Mouse (Mus musculus) liver, embryonic 14.5 days (tissue): ENCODE results near the gene Mbnl1. TPM values are rescaled to one million over a fixed set of nuclear protein-coding genes. Genes with fewer than 3 reads are reported as not detected.

Experiments
- ATAC-seq: fragments of 200-750 bp; cut with Nextera tagmentation; 2 replicates; pipeline ENCODE4 v1.8.0; 2017; ENCODE audit warnings: moderate number of reproducible peaks, mild to moderate bottlenecking, moderate library complexity; ENCODE audit not compliant: insufficient read depth
- DNase-seq, 3 experiments: peaks; one replicate each; pipeline ENCODE4 v3.0.0-alpha.2; 2012 to 2013; ENCODE audit warnings: low read depth in 3 of 3, low spot score in 3 of 3
- H3K27ac ChIP-seq: fragments of 300-500 bp; sonication (generic); 2 replicates; pipeline ENCODE4 v1.5.1; 2014; ENCODE audit warnings: moderate library complexity, mild to moderate bottlenecking, control low read depth, inconsistent platforms
- H3K27me3 ChIP-seq: fragments of 300-500 bp; sonication (generic); 2 replicates; pipeline ENCODE4 v1.6.1; 2014; ENCODE audit warnings: mild to moderate bottlenecking, low read length, moderate library complexity; ENCODE audit not compliant: control insufficient read depth, insufficient read depth
- H3K36me3 ChIP-seq: fragments of 300-500 bp; sonication (generic); replicated peaks from 2 replicates; pipeline ENCODE4 v1.6.1; 2014; ENCODE audit warnings: low read depth; ENCODE audit not compliant: control insufficient read depth, insufficient read depth
- H3K4me1 ChIP-seq, 2 experiments: fragments of 200-500 bp in 1 of 2; fragments of 300-500 bp in 1 of 2; sonication (generic) in 1 of 2; replicated peaks; 2 replicates each; pipeline ENCODE4 v1.6.1; 2012 to 2014; ENCODE audit warnings: antibody characterized with exemption in 1 of 2, inconsistent platforms in 1 of 2, low read length in 1 of 2; ENCODE audit not compliant: control insufficient read depth in 2 of 2, insufficient read depth in 2 of 2
- H3K4me2 ChIP-seq: fragments of 300-500 bp; sonication (generic); 2 replicates; pipeline ENCODE4 v1.6.1; 2014; ENCODE audit warnings: low read depth, mild to moderate bottlenecking, control low read depth, moderate library complexity
- H3K4me3 ChIP-seq, 2 experiments: fragments of 200-500 bp in 1 of 2; fragments of 300-500 bp in 1 of 2; sonication (generic) in 1 of 2; 2 replicates each; pipeline ENCODE4 v1.5.1; 2012 to 2014; ENCODE audit warnings: low read depth in 2 of 2, low read length in 2 of 2, mild to moderate bottlenecking in 2 of 2, control low read depth in 1 of 2, inconsistent platforms in 1 of 2, moderate library complexity in 1 of 2; ENCODE audit not compliant: insufficient read depth in 1 of 2
- H3K9ac ChIP-seq: fragments of 300-500 bp; sonication (generic); replicated peaks from 2 replicates; pipeline ENCODE4 v1.6.1; 2014; ENCODE audit warnings: mild to moderate bottlenecking, control low read depth, moderate library complexity
- H3K9me3 ChIP-seq: fragments of 300-500 bp; sonication (generic); 2 replicates; pipeline ENCODE4 v1.6.1; 2016; ENCODE audit warnings: low read length, mixed read lengths; ENCODE audit not compliant: control insufficient read depth
- CTCF ChIP-seq: IDR thresholded peaks from 2 replicates; pipeline ENCODE4 v1.5.1; 2016; ENCODE audit warnings: antibody characterized with exemption, low read depth, control low read depth
- EP300 ChIP-seq: IDR thresholded peaks from 2 replicates; pipeline ENCODE4 v1.6.1; 2016; ENCODE audit warnings: antibody characterized with exemption, low read depth
- WGBS: fragments of 180-500 bp; shearing (Covaris S2); extraction: QIAGEN DNeasy Blood & Tissue Kit; methylation state at CpG from one replicate; pipeline ENCODE4 v1.1.7; 2014; ENCODE audit not compliant: insufficient replicate concordance; 5-methylcytosine and 5-hydroxymethylcytosine counted together
- polyA plus RNA-seq, 2 experiments: library from polyadenylated mRNA; depleted of rRNA in 1 of 2; stranded (reverse) in 1 of 2; unstranded in 1 of 2; fragments of >200 nt; fragmentation: Nextera tagmentation in 1 of 2; extraction: Ambion mirVana in 1 of 2; gene quantifications; 2 replicates each; pipeline versions ENCODE4 v1.2.1 to v1.2.3; 2012 to 2014

Mbnl1 gene
- polyA plus RNA-seq, 2 experiments, result 32.9 to 128 TPM

GRCm38 (mm10) chr3:60502155-60502987, 29.7 kb downstream of the Mbnl1 start:
- H3K36me3 ChIP-seq, result no peaks in the 10 kb centered on the region; the same call in 1 of the 2 replicates
- TF ChIP-seq CTCF (no peak), EP300 (no peak)
- no peak for ATAC-seq

GRCm38 (mm10) chr3:60503196-60503595, 30.6 kb downstream of the Mbnl1 start:
- no peak for TF ChIP-seq EP300
- no peak for TF ChIP-seq CTCF
- no peak for ATAC-seq
- Histone ChIP-seq H3K9me3 (no peaks in the 10 kb centered on the region), H3K27ac (peak overlapping the region; percentile 92), H3K4me3 (peak overlapping the region; percentile 94 to 100), H3K36me3 (no peaks in the 10 kb centered on the region; the same call in 1 of the 2 replicates), H3K4me2 (peak overlapping the region; percentile 96), H3K4me1 (peaks cover 32 to 37% of the 10 kb centered on the region in 2 experiments), H3K27me3 (no peaks in the 10 kb centered on the region), H3K9ac (peak overlapping the region; percentile 100)
- DNase-seq, result no peak
- 8% methylated on average over 7 of the region's 7 CpGs for WGBS

More at GRCm38 (mm10) chr3:60502155-60502987, 29.7 kb downstream of the Mbnl1 start:
- Histone ChIP-seq H3K27me3 (no peaks in the 10 kb centered on the region), H3K4me2 (peak overlapping the region; percentile 96), H3K9ac (peak overlapping the region; percentile 100), H3K27ac (peak overlapping the region; percentile 92), H3K9me3 (no peaks in the 10 kb centered on the region), H3K4me1 (peaks cover 30 to 39% of the 10 kb centered on the region in 2 experiments), H3K4me3 (peak overlapping the region; percentile 94 to 100)
- 4% methylated on average over 7 of the region's 7 CpGs for WGBS
- no peak for DNase-seq

- peak overlapping the region; percentile 96 for H3K4me2 ChIP-seq
- 0 out of 2 replicates have a peak overlapping the region, but pooled peaks have one; percentile 28 for H3K9ac ChIP-seq
- H3K27ac ChIP-seq, result peak overlapping the region; percentile 1; the same call in 1 of the 2 replicates
- no peak for TF ChIP-seq EP300
- TF ChIP-seq CTCF, result no peak
- peak overlapping the region; percentile 17 to 22; a peak in 1 of 4 replicates for H3K4me3 ChIP-seq
- 41% methylated on average over 5 of the region's 5 CpGs for WGBS
- no peaks in the 10 kb centered on the region; the same call in 1 of the 2 replicates for H3K36me3 ChIP-seq
- H3K9me3 ChIP-seq, result no peaks in the 10 kb centered on the region
- ATAC-seq (no peak), DNase-seq (no peak)
- no peaks in the 10 kb centered on the region for H3K27me3 ChIP-seq
- H3K4me1 ChIP-seq, result peaks cover 20 to 26% of the 10 kb centered on the region in 2 experiments
Observed at GRCm38 (mm10) chr3:60504775-60505430, 32.3 kb downstream of the Mbnl1 start.

- no peak overlapping the region for H3K9ac ChIP-seq
- TF ChIP-seq EP300, result no peak
- no peak for TF ChIP-seq CTCF
- no peak overlapping the region for H3K27ac ChIP-seq
- DNase-seq (no peak), ATAC-seq (no peak)
- WGBS, result 75% methylated on average over 5 of the region's 5 CpGs
- H3K36me3 ChIP-seq, result no peaks in the 10 kb centered on the region; the same call in 1 of the 2 replicates
- no peaks in the 10 kb centered on the region for H3K9me3 ChIP-seq
- H3K4me1 ChIP-seq, result peaks cover 24 to 31% of the 10 kb centered on the region in 2 experiments
- H3K4me2 ChIP-seq, result no peak overlapping the region
- H3K27me3 ChIP-seq, result no peaks in the 10 kb centered on the region
- no peak overlapping the region for H3K4me3 ChIP-seq
Observed at GRCm38 (mm10) chr3:60506821-60507220, 34.2 kb downstream of the Mbnl1 start.

- H3K9me3 ChIP-seq, result no peaks in the 10 kb centered on the region
- no peak overlapping the region for H3K4me3 ChIP-seq
- no peaks in the 10 kb centered on the region; the same call in 1 of the 2 replicates for H3K36me3 ChIP-seq
- no peak overlapping the region for H3K4me2 ChIP-seq
- ATAC-seq, result no peak
- WGBS, result 78% methylated on average over 3 of the region's 3 CpGs
- H3K27me3 ChIP-seq, result no peaks in the 10 kb centered on the region
- H3K4me1 ChIP-seq, result peaks cover 20 to 32% of the 10 kb centered on the region in 2 experiments
- DNase-seq, result no peak
- TF ChIP-seq EP300, result no peak
- H3K27ac ChIP-seq, result no peak overlapping the region
- H3K9ac ChIP-seq, result no peak overlapping the region
Observed at GRCm38 (mm10) chr3:60507496-60507895, 34.9 kb downstream of the Mbnl1 start.
